Mouse (Mus musculus): ENCODE measurements around the gene Snx5.

Snx5 gene

GRCm38 (mm10) chr2:144267004-144267730, 3.5 kb downstream of the Snx5 start:
- DNase-seq: no peak

GRCm38 (mm10) chr2:144265916-144266683, 4.6 kb downstream of the Snx5 start:
- DNase-seq: no peak

- no peak for DNase-seq
Measured at GRCm38 (mm10) chr2:144265120-144265488, 5.6 kb downstream of the Snx5 start.

GRCm38 (mm10) chr2:144264398-144265119, 6.1 kb downstream of the Snx5 start:
- no peak for DNase-seq

- DNase-seq: no peak
Measured at GRCm38 (mm10) chr2:144262837-144263236, 7.9 kb downstream of the Snx5 start.

GRCm38 (mm10) chr2:144250111-144250510, 20.6 kb downstream of the Snx5 start:
- DNase-seq: no peak

- no peak for DNase-seq
Measured at GRCm38 (mm10) chr2:144248613-144249376, 21.9 kb downstream of the Snx5 start.

- no peak for DNase-seq
Measured at GRCm38 (mm10) chr2:144247337-144247978, 23.2 kb downstream of the Snx5 start.

GRCm38 (mm10) chr2:144246270-144246669, 24.4 kb downstream of the Snx5 start:
- no peak for DNase-seq

GRCm38 (mm10) chr2:144245464-144245863, 25.2 kb downstream of the Snx5 start:
- no peak for DNase-seq

- DNase-seq: no peak
Measured at GRCm38 (mm10) chr2:144240095-144240899, 30.4 kb downstream of the Snx5 start.

GRCm38 (mm10) chr2:144239318-144239717, 31.4 kb downstream of the Snx5 start:
- DNase-seq: no peak

- no peak for DNase-seq
Measured at GRCm38 (mm10) chr2:144238341-144238740, 32.4 kb downstream of the Snx5 start.

GRCm38 (mm10) chr2:144236791-144237584, 33.7 kb downstream of the Snx5 start:
- no peak for DNase-seq

- DNase-seq: no peak
Measured at GRCm38 (mm10) chr2:144235776-144236175, 34.9 kb downstream of the Snx5 start.

- no peak for DNase-seq
Measured at GRCm38 (mm10) chr2:144233534-144233933, 37.2 kb downstream of the Snx5 start.

- DNase-seq: no peak
Measured at GRCm38 (mm10) chr2:144231115-144231514, 39.6 kb downstream of the Snx5 start.

GRCm38 (mm10) chr2:144230498-144230897, 40.2 kb downstream of the Snx5 start:
- DNase-seq: no peak

- DNase-seq: no peak
Measured at GRCm38 (mm10) chr2:144229647-144230046, 41.1 kb downstream of the Snx5 start.

- DNase-seq: no peak
Measured at GRCm38 (mm10) chr2:144228521-144229346, 42.0 kb downstream of the Snx5 start.
